Mouse (Mus musculus): Measurements from ENCODE around the gene Phyhipl. TPM values are rescaled to one million over a fixed set of nuclear protein-coding genes. Genes with fewer than 3 reads are reported as not detected.

The Phyhipl gene
- polyA plus RNA-seq, 1 experiment from 2014 or later: 4.8 TPM

GRCm38 (mm10) chr10:70599925-70600305 lies 55.9 kb downstream of the Phyhipl start:
- peak overlapping the region; percentile 75 for H3K4me2 ChIP-seq (ENCODE audit: low read length)
- no peaks in the 10 kb centered on the region for H3K4me1 ChIP-seq (replicated peaks; ENCODE audit: control insufficient read depth, insufficient read depth, low read length)
- ATAC-seq (replicated peaks; ENCODE audit: low FRiP score, low TSS enrichment, low read depth): peak; percentile 46
- no peak overlapping the region for H3K27ac ChIP-seq (ENCODE audit: low read depth)
- H3K4me3 ChIP-seq (ENCODE audit: low read depth, low read length): peak overlapping the region; percentile 56
- 2% methylated on average over 28 of the region's 28 CpGs for WGBS
- H3K9ac ChIP-seq (ENCODE audit: low read length): peak overlapping the region; percentile 34; the same call in 1 of the 2 replicates
- no peaks in the 10 kb centered on the region for H3K36me3 ChIP-seq (ENCODE audit: control insufficient read depth, insufficient read depth, low read length)
- no peaks in the 10 kb centered on the region for H3K9me3 ChIP-seq (ENCODE audit: control insufficient read depth, low read length)
- DNase-seq (ENCODE audit: low spot score): no peak
- peaks cover 17% of the 10 kb centered on the region for H3K27me3 ChIP-seq (replicated peaks; ENCODE audit: control insufficient read depth, insufficient read depth, low read length)

- H3K9me3 ChIP-seq (ENCODE audit: control insufficient read depth, low read length): no peaks in the 10 kb centered on the region
- ATAC-seq (replicated peaks; ENCODE audit: low FRiP score, low TSS enrichment, low read depth) (peak; percentile 96), DNase-seq (ENCODE audit: low spot score) (peak; percentile 91)
- H3K27me3 ChIP-seq (replicated peaks; ENCODE audit: control insufficient read depth, insufficient read depth, low read length): peaks cover 17% of the 10 kb centered on the region
- no peaks in the 10 kb centered on the region for H3K4me1 ChIP-seq (replicated peaks; ENCODE audit: control insufficient read depth, insufficient read depth, low read length)
- peak overlapping the region; percentile 56 for H3K4me3 ChIP-seq (ENCODE audit: low read depth, low read length)
- under 1% methylated on average over 100 of the region's 124 CpGs for WGBS
- H3K27ac ChIP-seq (ENCODE audit: low read depth): no peak overlapping the region
- no peaks in the 10 kb centered on the region for H3K36me3 ChIP-seq (ENCODE audit: control insufficient read depth, insufficient read depth, low read length)
- H3K4me2 ChIP-seq (ENCODE audit: low read length): peak overlapping the region; percentile 75
- peak overlapping the region; percentile 34; the same call in 1 of the 2 replicates for H3K9ac ChIP-seq (ENCODE audit: low read length)
Observed at GRCm38 (mm10) chr10:70599126-70599924, 56.4 kb downstream of the Phyhipl start.

GRCm38 (mm10) chr10:70598516-70599125 lies 57.1 kb downstream of the Phyhipl start:
- Histone ChIP-seq H3K4me2 (ENCODE audit: low read length) (peak overlapping the region; percentile 75), H3K27me3 (replicated peaks; ENCODE audit: control insufficient read depth, insufficient read depth, low read length) (peaks cover 17% of the 10 kb centered on the region), H3K36me3 (ENCODE audit: control insufficient read depth, insufficient read depth, low read length) (no peaks in the 10 kb centered on the region), H3K9me3 (ENCODE audit: control insufficient read depth, low read length) (no peaks in the 10 kb centered on the region), H3K9ac (ENCODE audit: low read length) (no peak overlapping the region), H3K4me1 (replicated peaks; ENCODE audit: control insufficient read depth, insufficient read depth, low read length) (no peaks in the 10 kb centered on the region), H3K27ac (ENCODE audit: low read depth) (no peak overlapping the region), H3K4me3 (ENCODE audit: low read depth, low read length) (peak overlapping the region; percentile 56)
- WGBS: under 1% methylated on average over 48 of the region's 48 CpGs
- ATAC-seq (replicated peaks; ENCODE audit: low FRiP score, low TSS enrichment, low read depth): peak; percentile 75
- DNase-seq (ENCODE audit: low spot score): peak; percentile 81

GRCm38 (mm10) chr10:70598081-70598515 lies 57.7 kb downstream of the Phyhipl start:
- WGBS: 20% methylated on average over 10 of the region's 10 CpGs
- no peak overlapping the region for H3K9ac ChIP-seq (ENCODE audit: low read length)

GRCm38 (mm10) chr10:70594007-70594406 lies 61.8 kb downstream of the Phyhipl start:
- Histone ChIP-seq H3K4me2 (ENCODE audit: low read length) (no peak overlapping the region), H3K9me3 (ENCODE audit: control insufficient read depth, low read length) (no peaks in the 10 kb centered on the region), H3K27ac (ENCODE audit: low read depth) (no peak overlapping the region), H3K4me3 (ENCODE audit: low read depth, low read length) (no peak overlapping the region), H3K27me3 (replicated peaks; ENCODE audit: control insufficient read depth, insufficient read depth, low read length) (no peaks in the 10 kb centered on the region), H3K4me1 (replicated peaks; ENCODE audit: control insufficient read depth, insufficient read depth, low read length) (no peaks in the 10 kb centered on the region), H3K9ac (ENCODE audit: low read length) (no peak overlapping the region), H3K36me3 (ENCODE audit: control insufficient read depth, insufficient read depth, low read length) (no peaks in the 10 kb centered on the region)
- DNase-seq (ENCODE audit: low spot score) (no peak), ATAC-seq (replicated peaks; ENCODE audit: low FRiP score, low TSS enrichment, low read depth) (no peak)
- WGBS: 63% methylated on average over 1 of the region's 1 CpGs

More at GRCm38 (mm10) chr10:70598081-70598515, 57.7 kb downstream of the Phyhipl start:
- H3K27ac ChIP-seq (ENCODE audit: low read depth): no peak overlapping the region
- ATAC-seq (replicated peaks; ENCODE audit: low FRiP score, low TSS enrichment, low read depth) (no peak), DNase-seq (ENCODE audit: low spot score) (peak; percentile 90)
- no peaks in the 10 kb centered on the region for H3K36me3 ChIP-seq (ENCODE audit: control insufficient read depth, insufficient read depth, low read length)
- H3K27me3 ChIP-seq (replicated peaks; ENCODE audit: control insufficient read depth, insufficient read depth, low read length): peaks cover 17% of the 10 kb centered on the region
- H3K4me3 ChIP-seq (ENCODE audit: low read depth, low read length): peak overlapping the region; percentile 56; the same call in 1 of the 2 replicates
- peak overlapping the region; percentile 75 for H3K4me2 ChIP-seq (ENCODE audit: low read length)
- H3K9me3 ChIP-seq (ENCODE audit: control insufficient read depth, low read length): no peaks in the 10 kb centered on the region
- H3K4me1 ChIP-seq (replicated peaks; ENCODE audit: control insufficient read depth, insufficient read depth, low read length): no peaks in the 10 kb centered on the region

GRCm38 (mm10) chr10:70586876-70587405 lies 68.8 kb downstream of the Phyhipl start:
- Histone ChIP-seq H3K4me3 (ENCODE audit: low read depth, low read length) (no peak overlapping the region), H3K4me2 (ENCODE audit: low read length) (no peak overlapping the region), H3K27ac (ENCODE audit: low read depth) (no peak overlapping the region), H3K9ac (ENCODE audit: low read length) (no peak overlapping the region), H3K27me3 (replicated peaks; ENCODE audit: control insufficient read depth, insufficient read depth, low read length) (no peaks in the 10 kb centered on the region), H3K9me3 (ENCODE audit: control insufficient read depth, low read length) (no peaks in the 10 kb centered on the region), H3K4me1 (replicated peaks; ENCODE audit: control insufficient read depth, insufficient read depth, low read length) (no peaks in the 10 kb centered on the region), H3K36me3 (ENCODE audit: control insufficient read depth, insufficient read depth, low read length) (no peaks in the 10 kb centered on the region)
- 73% methylated on average over 3 of the region's 3 CpGs for WGBS
- ATAC-seq (replicated peaks; ENCODE audit: low FRiP score, low TSS enrichment, low read depth): no peak
- DNase-seq (ENCODE audit: low spot score): no peak

- Histone ChIP-seq H3K4me1 (replicated peaks; ENCODE audit: control insufficient read depth, insufficient read depth, low read length) (no peaks in the 10 kb centered on the region), H3K9ac (ENCODE audit: low read length) (no peak overlapping the region), H3K27ac (ENCODE audit: low read depth) (no peak overlapping the region), H3K4me2 (ENCODE audit: low read length) (no peak overlapping the region), H3K36me3 (ENCODE audit: control insufficient read depth, insufficient read depth, low read length) (no peaks in the 10 kb centered on the region), H3K9me3 (ENCODE audit: control insufficient read depth, low read length) (no peaks in the 10 kb centered on the region), H3K4me3 (ENCODE audit: low read depth, low read length) (no peak overlapping the region), H3K27me3 (replicated peaks; ENCODE audit: control insufficient read depth, insufficient read depth, low read length) (no peaks in the 10 kb centered on the region)
- no peak for ATAC-seq (replicated peaks; ENCODE audit: low FRiP score, low TSS enrichment, low read depth)
- 86% methylated on average over 1 of the region's 1 CpGs for WGBS
- no peak for DNase-seq (ENCODE audit: low spot score)
Observed at GRCm38 (mm10) chr10:70584171-70584570, 71.6 kb downstream of the Phyhipl start.

- H3K4me1 ChIP-seq (replicated peaks; ENCODE audit: control insufficient read depth, insufficient read depth, low read length): no peaks in the 10 kb centered on the region
- no peak for DNase-seq (ENCODE audit: low spot score)
- H3K27ac ChIP-seq (ENCODE audit: low read depth): no peak overlapping the region
- H3K4me3 ChIP-seq (ENCODE audit: low read depth, low read length): no peak overlapping the region
- no peaks in the 10 kb centered on the region for H3K36me3 ChIP-seq (ENCODE audit: control insufficient read depth, insufficient read depth, low read length)
- H3K9ac ChIP-seq (ENCODE audit: low read length): no peak overlapping the region
- no peaks in the 10 kb centered on the region for H3K27me3 ChIP-seq (replicated peaks; ENCODE audit: control insufficient read depth, insufficient read depth, low read length)
- no peak overlapping the region for H3K4me2 ChIP-seq (ENCODE audit: low read length)
- no peaks in the 10 kb centered on the region for H3K9me3 ChIP-seq (ENCODE audit: control insufficient read depth, low read length)
- no peak for ATAC-seq (replicated peaks; ENCODE audit: low FRiP score, low TSS enrichment, low read depth)
- 60% methylated on average over 7 of the region's 7 CpGs for WGBS
Observed at GRCm38 (mm10) chr10:70581556-70582211, 74.1 kb downstream of the Phyhipl start.
